Mouse (Mus musculus) left cerebral cortex, adult 2 months (tissue): Measurements from ENCODE around the gene Ovol3. TPM values are rescaled to one million over a fixed set of nuclear protein-coding genes. Genes with fewer than 3 reads are reported as not detected.

ENCODE experiments used
- DNase-seq, 2 experiments: peaks; one replicate each; pipeline ENCODE4 v3.0.0; 2021 to 2022; ENCODE audit warnings: low spot score in 2 of 2, mixed read lengths in 1 of 2; ENCODE audit errors: extremely low spot score in 1 of 2
- H3K27ac ChIP-seq: fragments of 200-600 bp; 2 replicates; pipeline ENCODE4 v1.8.1; 2022
- H3K4me3 ChIP-seq: fragments of 200-600 bp; 2 replicates; pipeline ENCODE4 v1.8.1; 2022
- CTCF ChIP-seq: fragments of 200-600 bp; IDR thresholded peaks from 2 replicates; pipeline ENCODE4 v1.8.1; 2022; ENCODE audit warnings: antibody characterized with exemption, mild to moderate bottlenecking, moderate library complexity
- intact Hi-C: fragments of 180-260 bp; cut with DNase I; formaldehyde crosslinking; loops from one replicate; pipeline ENCODE4 v1.15.1; 2025
- long read RNA-seq, 2 experiments: library from polyadenylated mRNA; stranded (forward); transcript quantifications; one replicate each; pipeline ENCODE4 v2.0.0; 2021; ENCODE audit warnings: borderline mapping rate in 2 of 2
- total RNA-seq, 2 experiments: library from RNA; stranded (reverse); gene quantifications; 2 replicates each; pipeline ENCODE4 v1.2.3; 2021

Ovol3 gene
- not detected for total RNA-seq
- long read RNA-seq, experiment 1: 0 reads
- long read RNA-seq, experiment 2: 0 reads

DNA sequence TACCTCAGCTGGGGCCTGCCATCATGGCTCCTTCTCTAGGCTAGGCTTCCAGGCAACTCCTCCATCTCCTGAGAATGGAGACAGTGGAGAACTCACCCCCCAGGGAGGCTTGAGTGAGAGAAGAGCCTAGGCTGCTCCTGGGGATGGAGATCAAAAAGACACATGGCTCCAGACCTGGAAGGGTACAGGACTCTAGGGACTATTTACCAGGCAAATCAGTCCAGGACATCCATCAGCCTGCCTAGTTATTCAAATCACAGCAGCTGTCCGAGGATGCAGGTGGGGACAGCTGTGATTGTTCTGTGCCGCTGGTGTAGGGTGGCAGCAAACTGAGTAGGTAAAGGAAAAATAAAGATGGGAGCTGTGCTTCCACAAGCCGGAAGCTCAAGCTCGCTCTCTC is at the start of gene Ovol3:
Ovol3 (minus strand) TSS at position 101 of the 400 bp plus-strand sequence.
- TF ChIP-seq CTCF: no peak
- intact Hi-C loops: loop anchor here (5.0 kb wide), 1 partner anchor 37 kb away; no protein-coding TSS in a partner anchor
- no peak within 1 kb of the TSS for H3K4me3 ChIP-seq
- no peak within 1 kb of the TSS for H3K27ac ChIP-seq
- DNase-seq: no peak

DNA sequence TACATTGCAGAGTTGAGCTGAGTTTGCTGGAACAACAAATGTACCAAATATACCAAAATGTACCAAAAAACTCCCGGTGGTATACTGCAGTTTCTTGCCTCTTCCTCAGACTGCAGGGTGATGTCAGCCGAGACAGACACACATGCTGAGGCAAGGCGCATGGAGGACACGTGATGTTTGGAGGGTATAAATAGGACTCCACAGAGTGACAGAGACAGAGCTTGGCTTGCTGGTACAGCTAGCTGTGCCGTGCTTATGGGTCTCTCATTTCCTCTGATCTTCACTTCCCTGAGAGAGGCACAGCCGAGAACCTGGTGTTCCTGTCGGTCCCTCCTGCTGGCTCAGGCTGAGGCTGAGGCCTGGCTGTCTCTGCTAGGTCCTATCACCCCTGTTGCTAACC is 47.2 kb upstream of the Ovol3 start:
- H3K27ac ChIP-seq: 0 out of 2 replicates have a peak overlapping the region, but pooled peaks have one; percentile 8
- no peak overlapping the region for H3K4me3 ChIP-seq
- DNase-seq: no peak
- TF ChIP-seq CTCF: no peak
- intact Hi-C loops: loop anchor here (5.0 kb wide), 1 partner anchor 50 kb away; the partner anchor contains the start of genes Polr2i and Tbcb

DNA sequence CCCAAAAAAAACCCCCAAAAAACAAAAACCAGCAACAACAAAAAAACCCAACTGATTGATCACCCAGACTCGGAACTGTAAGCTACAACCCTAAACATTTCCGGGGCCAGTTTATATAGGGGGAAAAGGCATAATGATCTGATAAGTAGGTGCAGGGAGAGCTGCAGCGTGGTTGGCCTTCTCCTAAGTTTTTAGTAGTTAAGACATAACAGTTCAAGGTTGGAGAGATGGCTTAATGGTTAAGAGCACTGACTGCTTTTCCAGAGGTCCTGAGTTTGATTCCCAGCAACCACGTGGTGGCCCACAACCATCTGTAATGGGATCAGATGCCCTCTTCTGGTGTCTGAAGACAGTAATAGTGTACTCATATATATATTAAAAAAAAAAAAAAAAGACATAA is 46.0 kb upstream of the Ovol3 start:
- H3K27ac ChIP-seq: no peak overlapping the region; the same call in 1 of the 2 replicates
- no peak overlapping the region for H3K4me3 ChIP-seq
- intact Hi-C loops: loop anchor here (5.0 kb wide), 1 partner anchor 49 kb away; the partner anchor contains the start of genes Polr2i and Tbcb
- DNase-seq: no peak
- no peak for TF ChIP-seq CTCF

DNA sequence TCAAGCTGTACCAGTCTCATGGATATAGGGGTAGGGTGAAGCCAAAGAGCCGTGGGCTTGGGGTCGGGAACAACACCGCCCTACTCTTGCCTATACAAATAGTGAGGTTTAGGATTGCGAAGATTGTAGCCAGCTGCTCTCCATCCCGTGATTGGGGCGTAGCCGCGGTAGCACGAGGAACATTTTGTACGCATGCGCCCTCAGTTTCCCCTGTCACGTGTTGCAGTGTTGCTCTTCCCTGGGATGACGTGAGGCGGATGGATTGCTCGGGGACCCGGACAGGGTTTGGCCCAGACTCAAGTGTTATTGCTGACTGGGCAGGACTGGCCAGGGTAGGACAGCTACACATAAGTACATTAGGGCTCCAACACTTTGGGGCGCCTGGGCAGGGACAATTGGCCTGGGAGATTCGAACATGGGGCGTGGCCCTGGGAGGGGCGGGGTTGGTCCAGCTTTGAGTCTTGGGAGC is 45.2 kb upstream of the Ovol3 start:
- TF ChIP-seq CTCF: no peak
- peak; percentile 80 to 85 for DNase-seq
- intact Hi-C loops: loop anchor here (5.0 kb wide), 1 partner anchor 48 kb away; the partner anchor contains the start of genes Polr2i and Tbcb
- peak overlapping the region; percentile 85 for H3K4me3 ChIP-seq
- H3K27ac ChIP-seq: peak overlapping the region; percentile 97

DNA sequence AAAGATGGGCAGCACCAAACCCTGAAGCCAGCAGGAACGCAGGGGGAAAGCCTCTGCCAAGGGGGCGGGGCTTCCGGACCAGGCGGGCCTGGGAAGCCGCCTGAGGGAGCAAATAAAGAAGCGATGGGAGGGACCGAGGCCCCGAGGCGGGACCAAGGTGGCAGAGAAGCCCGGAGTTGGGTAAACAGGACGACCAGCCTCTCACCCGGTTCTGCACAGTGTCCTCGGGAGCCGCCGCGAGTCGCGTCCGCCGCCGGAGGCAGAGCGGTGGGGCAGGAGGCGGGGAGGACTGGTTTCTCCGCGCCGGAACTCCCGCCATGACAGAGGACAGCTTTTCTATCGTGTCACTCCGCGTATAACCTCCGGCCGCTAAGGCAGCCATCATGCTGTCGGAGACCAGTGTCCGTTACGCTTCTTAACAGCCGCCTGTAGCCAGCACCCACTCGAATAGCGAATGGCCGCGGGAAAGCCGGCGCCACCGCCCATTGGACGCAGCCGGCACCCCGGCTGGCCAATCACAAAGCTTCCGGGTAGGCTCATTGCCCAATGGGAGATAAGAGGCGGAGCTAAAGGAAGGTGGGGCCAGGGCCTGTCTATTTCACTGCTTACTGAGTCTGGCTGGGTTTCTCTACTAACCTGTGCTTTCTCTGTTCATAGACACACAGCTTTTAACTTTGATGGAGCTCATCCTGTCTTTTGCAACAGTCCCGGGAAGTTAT is 44.6 kb upstream of the Ovol3 start, which contains the start of the genes Thap8 and Wdr62:
Thap8 (plus strand) TSS at position 144 of the 719 bp plus-strand sequence.
Wdr62 (minus strand) TSS at position 469 of the 719 bp plus-strand sequence.
- peak; percentile 89 to 90 for DNase-seq
- intact Hi-C loops: loop anchor here (5.0 kb wide), 1 partner anchor 48 kb away; the partner anchor contains the start of genes Polr2i and Tbcb
- H3K27ac ChIP-seq: peak within 1 kb of the TSS; percentile 97
- no peak for TF ChIP-seq CTCF
- H3K4me3 ChIP-seq: peak within 1 kb of the TSS; percentile 85

DNA sequence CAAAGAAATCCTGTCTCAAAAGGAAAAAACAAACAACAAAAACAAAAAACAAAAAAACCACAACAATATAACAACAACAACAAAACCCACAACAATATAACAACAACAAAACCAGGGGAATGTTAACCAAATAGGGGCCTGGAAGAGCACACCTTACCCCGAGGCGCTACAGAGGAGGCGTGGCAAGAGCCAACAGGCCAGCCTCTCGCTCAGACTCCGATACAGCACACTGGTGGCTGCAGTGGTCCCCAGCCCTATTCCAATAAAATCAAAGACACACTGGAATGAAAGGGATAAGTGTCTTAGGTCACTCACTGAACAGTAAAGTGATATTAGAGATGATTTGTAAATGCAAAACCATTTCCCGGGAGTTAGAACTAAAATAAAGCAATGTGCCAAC is 44.0 kb upstream of the Ovol3 start:
- no peak for TF ChIP-seq CTCF
- Histone ChIP-seq H3K4me3 (peak overlapping the region; percentile 85), H3K27ac (no peak overlapping the region)
- intact Hi-C loops: no loop called here
- no peak for DNase-seq

DNA sequence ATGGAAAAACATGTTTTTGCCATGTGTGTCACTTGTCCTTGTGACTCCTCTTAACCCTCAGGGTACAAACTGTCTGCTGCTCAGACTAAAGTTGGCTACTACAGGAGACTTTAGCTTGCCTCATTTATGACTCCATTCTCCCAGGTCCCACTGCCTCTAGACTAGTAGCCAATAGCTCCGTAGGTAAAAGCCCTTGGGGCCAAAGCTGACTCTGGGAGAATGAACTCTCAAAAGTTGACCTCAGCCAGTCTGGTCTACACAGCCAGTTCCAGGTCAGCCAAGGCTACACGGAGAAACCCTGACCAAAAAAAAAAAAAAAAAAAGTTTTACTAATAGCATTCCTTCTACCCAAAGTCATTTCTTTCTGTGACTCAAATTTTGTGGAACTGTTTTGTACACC is 43.4 kb upstream of the Ovol3 start:
- intact Hi-C loops: no loop called here
- DNase-seq: no peak
- no peak for TF ChIP-seq CTCF
- Histone ChIP-seq H3K4me3 (no peak overlapping the region), H3K27ac (no peak overlapping the region)

DNA sequence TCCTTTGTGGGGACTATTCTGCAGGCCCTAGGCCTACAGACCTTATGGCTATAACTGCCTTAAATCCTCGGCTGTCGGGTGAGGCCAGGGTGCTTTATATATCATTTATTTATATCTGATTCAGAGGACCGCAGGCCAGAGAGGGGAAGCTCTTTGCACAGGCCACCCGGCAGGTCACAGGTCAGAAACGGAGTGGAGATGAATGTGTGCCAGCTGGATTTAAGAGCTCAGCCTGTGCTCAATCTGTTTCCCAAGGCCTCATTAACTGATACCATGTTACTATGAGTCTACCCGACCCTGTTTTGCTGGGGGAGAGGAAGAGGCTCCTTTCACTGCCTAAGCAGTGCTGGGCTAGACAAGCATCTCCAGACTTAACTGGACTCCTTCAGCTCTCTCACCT is 38.9 kb upstream of the Ovol3 start:
- TF ChIP-seq CTCF: no peak
- Histone ChIP-seq H3K4me3 (no peak overlapping the region), H3K27ac (no peak overlapping the region)
- intact Hi-C loops: loop anchor here (5.0 kb wide), 1 partner anchor 37 kb away; the partner anchor contains the start of gene Ovol3
- no peak for DNase-seq

DNA sequence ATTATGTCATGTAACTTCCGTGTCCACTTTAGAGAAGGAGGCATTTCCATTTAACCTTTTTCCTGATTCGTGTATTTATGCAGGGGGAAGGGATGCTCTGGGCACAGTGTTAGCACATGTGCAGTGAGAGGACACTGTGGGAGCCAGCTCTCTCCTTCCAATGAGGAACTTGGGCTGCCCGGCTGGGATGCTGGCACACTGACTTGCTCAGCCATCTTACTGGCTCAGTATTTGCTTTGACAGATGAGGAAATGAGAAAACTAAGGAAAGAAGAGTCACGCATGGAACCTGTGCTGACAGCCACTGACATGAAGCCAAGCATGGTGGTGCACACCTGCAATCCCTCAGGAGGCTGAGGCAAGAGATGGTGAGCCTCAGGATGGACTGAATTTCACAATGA is 34.1 kb upstream of the Ovol3 start:
- intact Hi-C loops: loop anchor here (5.0 kb wide), 1 partner anchor 32 kb away; the partner anchor contains the start of gene Ovol3

DNA sequence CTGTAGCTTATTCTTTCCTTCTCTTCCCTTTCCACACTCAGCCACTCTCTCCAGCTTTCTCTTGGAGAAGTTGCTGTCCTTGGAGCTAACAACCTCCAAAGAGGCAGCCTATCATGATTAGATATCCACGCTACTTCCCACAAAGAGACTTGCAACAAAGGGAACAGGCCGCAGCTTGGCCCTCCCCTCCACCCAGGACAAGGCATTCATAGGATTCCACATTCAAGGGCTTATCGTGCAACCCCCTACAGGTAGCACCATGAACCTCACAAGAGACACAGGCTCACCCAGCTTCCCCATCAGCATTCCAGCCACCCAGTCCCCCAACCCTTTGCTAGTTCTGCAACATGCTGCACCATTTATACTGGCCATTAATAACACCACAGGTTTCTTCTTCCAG is 31.3 kb upstream of the Ovol3 start:
- Histone ChIP-seq H3K27ac (no peak overlapping the region), H3K4me3 (no peak overlapping the region)
- intact Hi-C loops: no loop called here
- no peak for DNase-seq
- no peak for TF ChIP-seq CTCF

More for the DNA sequence above, 34.1 kb upstream of the Ovol3 start:
- no peak for TF ChIP-seq CTCF
- no peak for DNase-seq
- H3K27ac ChIP-seq: no peak overlapping the region
- H3K4me3 ChIP-seq: no peak overlapping the region

DNA sequence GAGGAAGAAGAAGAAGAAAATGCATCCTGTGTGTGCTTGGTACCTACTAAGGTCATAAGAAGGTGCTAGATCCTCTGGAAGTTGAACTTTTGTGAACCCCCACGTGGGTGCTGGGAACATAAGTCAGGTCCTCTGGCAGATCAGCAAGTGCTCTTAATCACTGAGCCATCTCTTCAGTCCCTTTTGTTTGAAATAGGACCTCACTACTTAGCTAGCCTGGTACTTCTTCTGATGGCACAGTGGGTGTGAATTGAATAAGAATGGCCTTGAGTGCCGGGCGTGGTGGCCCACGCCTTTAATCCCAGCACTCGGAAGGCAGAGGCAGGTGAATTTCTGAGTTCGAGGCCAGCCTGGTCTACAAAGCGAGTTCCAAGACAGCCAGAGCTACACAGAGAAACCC is 30.4 kb upstream of the Ovol3 start:
- intact Hi-C loops: no loop called here
- DNase-seq: no peak
- no peak overlapping the region for H3K4me3 ChIP-seq
- no peak overlapping the region for H3K27ac ChIP-seq
- no peak for TF ChIP-seq CTCF

DNA sequence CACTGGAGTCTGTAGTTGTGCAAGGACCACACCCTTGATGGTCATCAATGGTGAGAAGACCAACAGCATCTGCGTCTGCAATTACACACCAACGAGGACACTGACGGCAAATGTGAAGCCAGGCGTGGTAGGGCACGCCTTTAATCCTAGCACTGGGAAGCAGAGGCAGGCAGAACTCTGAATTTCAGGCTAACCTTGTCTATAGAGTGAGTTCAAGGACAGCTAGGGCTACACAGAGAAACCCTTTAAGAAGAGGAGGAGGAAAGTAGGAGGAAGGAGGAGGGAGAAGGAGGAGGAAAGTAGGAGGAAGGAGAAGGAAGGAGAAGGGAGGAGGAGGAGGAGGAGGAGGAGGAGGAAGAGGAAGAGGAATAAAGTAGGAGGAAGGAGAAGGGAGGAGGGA is 30.0 kb upstream of the Ovol3 start:
- DNase-seq: no peak
- intact Hi-C loops: no loop called here
- Histone ChIP-seq H3K27ac (no peak overlapping the region), H3K4me3 (no peak overlapping the region)
- no peak for TF ChIP-seq CTCF

DNA sequence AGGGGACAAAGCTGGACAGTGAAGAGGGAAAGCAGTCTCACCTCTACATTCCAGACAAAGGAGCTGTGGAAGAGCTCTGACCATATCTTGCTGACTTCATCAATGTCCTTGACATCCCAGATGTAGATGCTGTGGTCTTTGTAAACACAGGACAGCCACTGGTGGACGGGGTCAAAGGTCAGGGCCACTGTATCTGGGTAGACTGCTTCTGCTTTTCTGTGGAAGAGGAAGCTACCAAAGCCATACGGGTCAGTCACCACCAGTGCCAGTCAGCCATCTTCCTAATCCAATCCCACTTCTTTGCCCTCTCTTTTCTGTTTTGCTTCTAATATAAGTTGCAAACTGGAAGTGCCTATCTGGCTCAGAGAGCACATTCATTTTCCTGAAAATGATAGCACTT is 29.5 kb upstream of the Ovol3 start:
- TF ChIP-seq CTCF: no peak
- no peak overlapping the region for H3K4me3 ChIP-seq
- intact Hi-C loops: no loop called here
- DNase-seq: no peak
- no peak overlapping the region for H3K27ac ChIP-seq
